Mouse (Mus musculus): ENCODE measurements around the gene Mt1. TPM values are rescaled to one million over a fixed set of nuclear protein-coding genes. Genes with fewer than 3 reads are reported as not detected.
"Not testable (repeated sequence)": the region's sequence is repeated elsewhere in the genome, so short reads cannot be mapped to it uniquely, and the experiment has no call there.

Mt1 gene
- polyA plus RNA-seq (2015; fragmentation: Nextera tagmentation; extraction: Ambion mirVana), result 164 and 189 TPM in 2 replicates

DNA sequence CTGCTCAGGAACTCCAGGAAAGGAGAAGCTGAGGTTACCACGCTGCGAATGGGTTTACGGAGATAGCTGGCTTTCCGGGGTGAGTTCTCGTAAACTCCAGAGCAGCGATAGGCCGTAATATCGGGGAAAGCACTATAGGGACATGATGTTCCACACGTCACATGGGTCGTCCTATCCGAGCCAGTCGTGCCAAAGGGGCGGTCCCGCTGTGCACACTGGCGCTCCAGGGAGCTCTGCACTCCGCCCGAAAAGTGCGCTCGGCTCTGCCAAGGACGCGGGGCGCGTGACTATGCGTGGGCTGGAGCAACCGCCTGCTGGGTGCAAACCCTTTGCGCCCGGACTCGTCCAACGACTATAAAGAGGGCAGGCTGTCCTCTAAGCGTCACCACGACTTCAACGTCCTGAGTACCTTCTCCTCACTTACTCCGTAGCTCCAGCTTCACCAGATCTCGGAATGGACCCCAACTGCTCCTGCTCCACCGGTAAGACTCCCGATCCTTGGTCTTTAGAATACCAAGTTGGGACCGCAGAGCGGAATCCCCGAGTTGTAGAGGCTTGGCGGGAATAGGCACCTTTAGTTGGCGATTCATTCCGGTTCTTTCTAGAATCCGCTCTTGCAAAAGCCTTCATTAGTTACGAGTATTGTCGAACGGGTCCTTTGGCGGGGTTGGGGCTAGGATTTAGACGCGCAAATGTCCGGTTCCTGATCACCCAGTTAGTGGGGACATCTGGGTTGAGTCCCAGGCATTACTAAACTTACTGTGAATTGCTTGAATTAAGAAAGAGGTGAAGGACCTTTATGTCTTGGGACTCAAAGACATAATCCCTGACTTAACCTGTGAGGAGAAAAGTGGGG, at the start of gene Mt1:
Mt1 (plus strand) TSS at position 226 of the 856 bp plus-strand sequence.
- Histone ChIP-seq H3K4me2 (peak within 1 kb of the TSS; percentile 75), H3K9me3 (no peaks in the 10 kb centered on the region), H3K9ac (peak within 1 kb of the TSS; percentile 37), H3K36me3 (no peaks in the 10 kb centered on the region), H3K4me3 (peak within 1 kb of the TSS; percentile 41), H3K27ac (no peak within 1 kb of the TSS; the same call in 1 of the 2 replicates), H3K4me1 (peaks cover 35% of the 10 kb centered on the region), H3K27me3 (peaks cover 91% of the 10 kb centered on the region)
- ATAC-seq (ENCODE audit: insufficient number of reproducible peaks, low FRiP score, low TSS enrichment, low read depth), result peak; percentile 68
- WGBS, result under 1% methylated on average over 50 of the region's 50 CpGs

DNA sequence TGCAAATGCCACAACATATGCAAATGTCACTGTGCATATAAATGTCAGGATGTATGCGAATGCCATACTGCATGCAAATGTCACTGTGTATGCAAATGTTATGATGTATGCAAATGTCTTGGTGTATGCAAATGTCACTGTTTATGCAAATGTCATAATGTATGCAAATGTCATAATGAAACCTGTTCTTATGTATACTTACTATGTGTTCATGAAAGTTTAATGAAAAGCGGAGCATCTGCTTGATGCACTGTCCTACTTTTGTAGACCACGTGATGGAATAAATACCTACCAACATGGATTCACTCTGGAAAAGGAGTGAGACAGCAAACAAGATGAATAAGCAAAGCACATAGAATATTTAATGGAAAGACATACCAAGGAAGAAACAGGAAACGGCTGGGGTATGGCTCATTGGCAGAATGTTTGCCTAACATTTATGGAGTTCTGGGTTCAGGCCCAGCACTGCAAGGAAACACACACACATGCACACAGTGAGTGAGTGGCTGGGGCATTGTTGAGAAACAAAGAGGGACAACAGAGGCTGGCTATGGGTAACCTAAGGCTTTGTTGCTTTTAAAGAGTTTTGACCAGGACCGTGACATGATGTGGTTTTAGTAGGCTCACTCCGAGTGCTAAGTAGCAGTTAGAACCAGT, 49.6 kb upstream of the Mt1 start:
- Histone ChIP-seq H3K4me1 (no peaks in the 10 kb centered on the region), H3K27ac (no peak overlapping the region), H3K27me3 (no peaks in the 10 kb centered on the region), H3K36me3 (no peaks in the 10 kb centered on the region), H3K9ac (no peak overlapping the region), H3K9me3 (no peaks in the 10 kb centered on the region), H3K4me3 (no peak overlapping the region), H3K4me2 (no peak overlapping the region)
- 84% methylated on average over 6 of the region's 6 CpGs for WGBS
- no peak for ATAC-seq (ENCODE audit: insufficient number of reproducible peaks, low FRiP score, low TSS enrichment, low read depth)

DNA sequence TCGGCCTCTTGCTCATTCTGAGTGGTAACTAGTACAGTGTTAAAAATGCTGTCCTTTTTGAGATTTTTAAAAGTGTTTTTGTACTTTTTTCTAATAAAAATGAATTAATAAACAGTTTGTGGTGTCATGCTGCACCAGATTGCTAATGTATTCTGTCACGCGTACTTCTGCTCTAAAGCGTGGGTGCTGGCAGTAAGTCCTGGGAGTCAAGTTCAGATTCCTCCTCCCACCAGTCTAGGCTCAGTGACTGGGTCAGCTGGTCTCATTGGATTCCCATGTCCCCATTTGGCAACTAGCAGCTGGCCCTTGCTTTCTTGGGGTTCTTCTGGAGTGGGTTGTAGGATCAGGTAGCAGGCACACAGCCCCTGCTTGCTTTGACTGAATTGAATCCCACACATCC, 48.8 kb upstream of the Mt1 start:
- no peak for ATAC-seq (ENCODE audit: insufficient number of reproducible peaks, low FRiP score, low TSS enrichment, low read depth)
- Histone ChIP-seq H3K9ac (no peak overlapping the region), H3K4me3 (no peak overlapping the region), H3K4me2 (no peak overlapping the region), H3K27ac (no peak overlapping the region), H3K36me3 (no peaks in the 10 kb centered on the region), H3K4me1 (no peaks in the 10 kb centered on the region), H3K9me3 (no peaks in the 10 kb centered on the region), H3K27me3 (no peaks in the 10 kb centered on the region)
- 84% methylated on average over 4 of the region's 4 CpGs for WGBS

DNA sequence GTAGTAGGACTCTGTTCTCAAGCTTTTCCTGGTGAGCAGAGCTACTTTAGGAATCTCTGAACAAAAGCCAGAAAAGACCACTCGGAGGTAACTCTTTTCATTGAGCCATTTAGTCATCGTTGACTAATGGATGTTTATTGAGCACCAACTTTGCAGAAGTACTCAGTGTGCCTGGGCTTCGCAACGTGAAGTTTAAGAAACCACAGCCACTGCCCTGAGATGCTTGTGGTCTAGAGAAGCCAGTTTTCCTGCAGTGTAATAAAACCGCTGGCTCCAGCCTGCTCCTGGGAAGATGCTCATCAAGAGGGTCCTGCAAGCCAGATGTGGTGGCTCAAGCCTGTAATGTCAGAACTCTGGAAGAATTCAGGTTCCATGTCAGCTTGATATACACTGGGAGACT, 46.8 kb upstream of the Mt1 start:
- no peak for ATAC-seq (ENCODE audit: insufficient number of reproducible peaks, low FRiP score, low TSS enrichment, low read depth)

GRCm38 (mm10) chr8:94134601-94135000, 44.3 kb upstream of the Mt1 start:
- not testable (repeated sequence) for H3K4me3 ChIP-seq; ATAC-seq (ENCODE audit: insufficient number of reproducible peaks, low FRiP score, low TSS enrichment, low read depth); H3K9me3 ChIP-seq; H3K9ac ChIP-seq; H3K4me2 ChIP-seq; H3K4me1 ChIP-seq; H3K27me3 ChIP-seq; H3K36me3 ChIP-seq; H3K27ac ChIP-seq
- 30% methylated on average over 3 of the region's 3 CpGs for WGBS

More for the DNA sequence above, 46.8 kb upstream of the Mt1 start:
- Histone ChIP-seq H3K36me3 (no peaks in the 10 kb centered on the region), H3K4me2 (no peak overlapping the region), H3K9ac (no peak overlapping the region), H3K9me3 (no peaks in the 10 kb centered on the region), H3K27ac (no peak overlapping the region), H3K4me1 (no peaks in the 10 kb centered on the region), H3K4me3 (no peak overlapping the region), H3K27me3 (no peaks in the 10 kb centered on the region)
- WGBS, result 51% methylated on average over 5 of the region's 5 CpGs

- H3K4me3 ChIP-seq, result no peak overlapping the region
- H3K27me3 ChIP-seq, result no peaks in the 10 kb centered on the region; the same call in 1 of the 2 replicates
- no peaks in the 10 kb centered on the region for H3K9me3 ChIP-seq
- 88% methylated on average over 6 of the region's 6 CpGs for WGBS
- H3K4me2 ChIP-seq, result no peak overlapping the region
- no peak overlapping the region for H3K9ac ChIP-seq
- ATAC-seq (ENCODE audit: insufficient number of reproducible peaks, low FRiP score, low TSS enrichment, low read depth), result no peak
- no peaks in the 10 kb centered on the region for H3K36me3 ChIP-seq
- no peaks in the 10 kb centered on the region for H3K4me1 ChIP-seq
- no peak overlapping the region for H3K27ac ChIP-seq
These were observed 43.3 kb upstream of the Mt1 start for GRCm38 (mm10) chr8:94135556-94135955.

DNA sequence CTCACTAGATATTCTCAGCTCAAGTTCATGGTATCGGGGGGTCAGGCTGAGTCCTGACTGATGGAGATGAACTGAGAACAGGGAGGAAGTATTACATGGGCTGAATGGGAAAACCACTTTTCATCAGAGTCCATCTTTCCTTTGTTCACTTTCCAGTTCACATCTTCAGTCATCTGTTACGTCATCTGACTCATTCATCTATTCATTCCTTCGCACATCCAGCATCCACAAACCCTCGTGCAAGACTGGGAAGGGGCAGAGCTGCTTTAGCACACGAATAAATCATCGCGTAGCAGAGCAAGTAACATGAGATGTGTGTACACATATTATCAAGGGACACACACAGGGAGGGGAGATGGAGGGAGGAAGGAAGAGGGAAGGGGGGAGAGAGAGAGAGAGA, 42.7 kb upstream of the Mt1 start:
- Histone ChIP-seq H3K27ac (no peak overlapping the region), H3K4me3 (no peak overlapping the region), H3K9me3 (no peaks in the 10 kb centered on the region), H3K9ac (no peak overlapping the region), H3K27me3 (no peaks in the 10 kb centered on the region; the same call in 1 of the 2 replicates), H3K36me3 (no peaks in the 10 kb centered on the region), H3K4me2 (no peak overlapping the region), H3K4me1 (no peaks in the 10 kb centered on the region)
- 78% methylated on average over 7 of the region's 7 CpGs for WGBS
- no peak for ATAC-seq (ENCODE audit: insufficient number of reproducible peaks, low FRiP score, low TSS enrichment, low read depth)

DNA sequence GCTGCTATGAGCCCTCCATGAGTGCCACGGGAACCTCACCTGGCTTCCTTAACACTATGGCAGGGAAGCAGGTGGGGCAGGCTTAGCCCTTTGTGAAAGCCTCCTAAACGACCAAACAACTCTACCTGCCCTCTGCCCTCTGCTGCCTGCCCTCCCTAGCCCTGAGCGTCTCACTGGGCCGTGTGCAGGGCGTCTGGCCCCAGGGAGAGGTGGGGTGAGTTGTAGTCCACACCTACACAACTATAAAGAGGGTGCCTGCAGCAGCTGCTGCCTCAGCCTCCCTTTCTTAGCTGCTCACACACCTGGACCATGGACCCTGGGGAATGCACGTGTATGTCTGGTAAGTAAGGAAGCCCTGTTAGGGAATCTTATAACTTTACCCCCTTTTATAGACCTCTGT, 41.9 kb upstream of the Mt1 start, which contains the start of gene Mt4:
Mt4 (plus strand) TSS at position 265 of the 400 bp plus-strand sequence.
- H3K9ac ChIP-seq, result no peak within 1 kb of the TSS
- H3K4me2 ChIP-seq, result no peak within 1 kb of the TSS
- 0 out of 2 replicates have a peak, but pooled peaks cover 5% of the 10 kb centered on the region for H3K9me3 ChIP-seq
- WGBS, result 43% methylated on average over 6 of the region's 6 CpGs
- no peaks in the 10 kb centered on the region; the same call in 1 of the 2 replicates for H3K27me3 ChIP-seq
- H3K27ac ChIP-seq, result no peak within 1 kb of the TSS
- ATAC-seq (ENCODE audit: insufficient number of reproducible peaks, low FRiP score, low TSS enrichment, low read depth), result no peak
- no peaks in the 10 kb centered on the region for H3K4me1 ChIP-seq
- H3K36me3 ChIP-seq, result no peaks in the 10 kb centered on the region
- no peak within 1 kb of the TSS for H3K4me3 ChIP-seq

DNA sequence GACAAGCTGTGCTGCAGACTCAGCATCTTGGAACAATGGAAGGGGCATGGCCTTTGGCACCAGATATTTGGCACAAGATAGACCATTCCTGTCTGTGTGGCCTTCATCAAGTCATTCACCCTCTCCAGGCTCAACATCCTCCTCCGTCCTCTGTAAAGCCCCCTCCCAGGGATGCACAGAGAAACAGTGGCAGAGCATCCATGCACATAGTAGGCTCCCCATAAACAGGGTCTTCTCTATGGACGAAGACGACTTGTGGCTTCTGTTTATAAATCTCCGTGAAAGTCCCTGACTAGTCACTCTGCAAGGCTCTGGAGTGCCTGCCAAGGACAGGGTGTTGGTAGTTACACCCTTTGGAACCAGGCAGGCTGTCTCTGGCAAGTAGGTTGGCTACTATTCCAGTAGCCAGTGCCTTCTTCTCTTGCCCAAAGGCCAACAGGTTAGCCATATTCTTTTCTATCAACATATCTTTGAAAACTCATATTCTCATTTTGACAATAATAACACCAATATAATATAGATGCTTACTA, 38.6 kb upstream of the Mt1 start:
- no peak overlapping the region for H3K27ac ChIP-seq
- WGBS, result 83% methylated on average over 4 of the region's 4 CpGs
- H3K4me3 ChIP-seq, result no peak overlapping the region
- ATAC-seq (ENCODE audit: insufficient number of reproducible peaks, low FRiP score, low TSS enrichment, low read depth), result no peak
- H3K4me1 ChIP-seq, result no peaks in the 10 kb centered on the region
- no peaks in the 10 kb centered on the region for H3K36me3 ChIP-seq
- no peak overlapping the region for H3K9ac ChIP-seq
- H3K9me3 ChIP-seq, result 0 out of 2 replicates have a peak, but pooled peaks cover 5% of the 10 kb centered on the region
- H3K4me2 ChIP-seq, result no peak overlapping the region
- H3K27me3 ChIP-seq, result no peaks in the 10 kb centered on the region; the same call in 1 of the 2 replicates

DNA sequence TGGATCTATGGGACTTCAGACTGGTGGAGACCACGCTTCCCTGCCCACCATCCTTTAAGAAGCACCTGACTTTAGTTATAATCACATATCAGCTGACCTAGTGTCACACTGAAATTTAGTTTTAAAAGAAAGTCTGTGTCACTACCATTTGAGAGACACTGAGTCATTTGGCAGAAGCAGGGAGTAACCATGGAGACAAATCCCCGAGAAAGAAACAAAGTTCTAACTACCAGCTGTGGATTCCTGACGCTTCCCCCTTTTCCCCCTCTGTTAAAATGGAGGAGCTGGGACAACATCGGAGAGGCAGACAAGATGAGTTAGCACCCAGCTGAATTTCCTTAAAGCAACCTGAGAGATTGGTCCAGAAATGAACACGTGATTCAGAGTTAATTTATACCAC, 30.6 kb upstream of the Mt1 start:
- WGBS, result 40% methylated on average over 5 of the region's 5 CpGs
- Histone ChIP-seq H3K27ac (no peak overlapping the region), H3K9me3 (no peaks in the 10 kb centered on the region)

GRCm38 (mm10) chr8:94150925-94151324, 28.0 kb upstream of the Mt1 start:
- Histone ChIP-seq H3K4me3 (no peak overlapping the region), H3K4me2 (no peak overlapping the region), H3K27me3 (peaks cover 26% of the 10 kb centered on the region), H3K9me3 (no peaks in the 10 kb centered on the region), H3K9ac (no peak overlapping the region), H3K27ac (no peak overlapping the region), H3K4me1 (peaks cover 23% of the 10 kb centered on the region), H3K36me3 (no peaks in the 10 kb centered on the region)
- WGBS, result 71% methylated on average over 5 of the region's 5 CpGs
- ATAC-seq (ENCODE audit: insufficient number of reproducible peaks, low FRiP score, low TSS enrichment, low read depth), result no peak

More for the DNA sequence above, 30.6 kb upstream of the Mt1 start:
- Histone ChIP-seq H3K4me2 (no peak overlapping the region), H3K4me1 (peaks cover 11% of the 10 kb centered on the region), H3K9ac (no peak overlapping the region), H3K27me3 (peaks cover 17% of the 10 kb centered on the region), H3K4me3 (no peak overlapping the region), H3K36me3 (no peaks in the 10 kb centered on the region)
- ATAC-seq (ENCODE audit: insufficient number of reproducible peaks, low FRiP score, low TSS enrichment, low read depth), result no peak

Data from limb, embryonic 15.5 days (tissue).